Mouse (Mus musculus): ENCODE data around the gene Slc6a16. TPM values are rescaled to one million over a fixed set of nuclear protein-coding genes. Genes with fewer than 3 reads are reported as not detected.
A peak's percentile ranks its signal among the peaks of the same experiment; 100 is the strongest.

Gene Slc6a16
- polyA plus RNA-seq, 1 experiment from 2014 or later = not detected

GRCm38 (mm10) chr7:45296626-45297025 is 55.7 kb downstream of the Slc6a16 start:
- Histone ChIP-seq H3K27me3 (ENCODE audit: control insufficient read depth, insufficient read depth, low read depth, low read length) (no peaks in the 10 kb centered on the region), H3K27ac (ENCODE audit: low read length) (no peak overlapping the region), H3K9ac (ENCODE audit: low read depth, low read length) (no peak overlapping the region), H3K9me3 (replicated peaks; ENCODE audit: control insufficient read depth, low read length) (no peaks in the 10 kb centered on the region), H3K4me2 (ENCODE audit: low read depth, low read length) (no peak overlapping the region), H3K4me3 (ENCODE audit: low read depth, low read length) (no peak overlapping the region), H3K4me1 (ENCODE audit: control insufficient read depth, low read depth, low read length) (no peaks in the 10 kb centered on the region), H3K36me3 (ENCODE audit: control insufficient read depth, insufficient read depth) (no peaks in the 10 kb centered on the region)
- 56% methylated on average over 1 of the region's 1 CpGs for whole genome bisulfite sequencing (ENCODE audit: insufficient replicate concordance)
- ATAC-seq (ENCODE audit: low read depth) = no peak

DNA sequence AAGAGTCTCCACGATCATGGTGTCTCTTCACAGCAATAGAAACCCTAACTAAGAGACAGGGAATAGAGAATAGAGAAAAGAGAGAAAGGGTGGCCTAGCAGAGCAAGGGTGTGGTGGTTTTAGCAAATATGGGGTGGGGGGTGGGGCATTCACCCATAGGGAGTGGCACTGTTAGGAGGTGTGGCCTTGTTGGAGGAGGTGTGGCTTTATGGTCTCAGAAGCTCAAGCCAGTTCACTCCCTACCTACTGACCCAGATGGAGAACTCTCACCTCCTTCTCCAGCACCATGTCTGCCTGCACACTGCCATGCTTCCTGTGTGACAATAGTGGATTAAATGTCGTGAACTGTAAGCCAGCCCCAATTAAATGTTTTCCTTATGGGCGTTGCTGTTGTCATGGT is 56.7 kb downstream of the Slc6a16 start:
- H3K4me1 ChIP-seq (ENCODE audit: control insufficient read depth, low read depth, low read length) = no peaks in the 10 kb centered on the region
- no peak overlapping the region for H3K4me3 ChIP-seq (ENCODE audit: low read depth, low read length)
- no peak overlapping the region for H3K4me2 ChIP-seq (ENCODE audit: low read depth, low read length)
- H3K27me3 ChIP-seq (ENCODE audit: control insufficient read depth, insufficient read depth, low read depth, low read length) = no peaks in the 10 kb centered on the region
- no peaks in the 10 kb centered on the region for H3K36me3 ChIP-seq (ENCODE audit: control insufficient read depth, insufficient read depth)
- no peak overlapping the region for H3K9ac ChIP-seq (ENCODE audit: low read depth, low read length)
- no peak for ATAC-seq (ENCODE audit: low read depth)
- H3K9me3 ChIP-seq (replicated peaks; ENCODE audit: control insufficient read depth, low read length) = no peaks in the 10 kb centered on the region
- no peak overlapping the region for H3K27ac ChIP-seq (ENCODE audit: low read length)
- 53% methylated on average over 3 of the region's 3 CpGs for WGBS (ENCODE audit: insufficient replicate concordance)

DNA sequence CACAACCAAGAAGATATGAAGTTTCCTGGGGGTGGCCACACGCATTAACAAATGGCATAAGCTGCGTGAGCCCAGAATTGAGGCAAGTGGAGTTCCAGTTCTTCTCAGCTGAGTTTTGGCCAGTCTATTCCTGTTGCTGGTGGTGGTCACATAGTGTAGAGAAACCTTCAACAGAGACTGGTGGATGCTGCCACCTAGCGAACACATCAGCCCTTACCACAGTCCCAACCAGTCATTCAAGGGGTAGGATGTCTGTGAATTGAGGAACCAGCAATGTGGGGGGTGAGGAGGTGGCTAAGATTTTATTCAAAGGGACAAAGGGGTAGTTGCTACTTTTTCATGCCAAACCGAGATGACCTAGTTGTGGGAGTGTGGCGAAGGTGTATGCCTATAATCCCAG is 58.9 kb downstream of the Slc6a16 start:
- Histone ChIP-seq H3K9me3 (replicated peaks; ENCODE audit: control insufficient read depth, low read length) (no peaks in the 10 kb centered on the region), H3K27ac (ENCODE audit: low read length) (no peak overlapping the region), H3K4me3 (ENCODE audit: low read depth, low read length) (no peak overlapping the region), H3K27me3 (ENCODE audit: control insufficient read depth, insufficient read depth, low read depth, low read length) (no peaks in the 10 kb centered on the region), H3K4me1 (ENCODE audit: control insufficient read depth, low read depth, low read length) (no peaks in the 10 kb centered on the region), H3K36me3 (ENCODE audit: control insufficient read depth, insufficient read depth) (no peaks in the 10 kb centered on the region), H3K4me2 (ENCODE audit: low read depth, low read length) (no peak overlapping the region), H3K9ac (ENCODE audit: low read depth, low read length) (no peak overlapping the region)
- 6% methylated on average over 5 of the region's 5 CpGs for WGBS (ENCODE audit: insufficient replicate concordance)
- ATAC-seq (ENCODE audit: low read depth) = peak; percentile 53; the same call in 1 of the 2 replicates

DNA sequence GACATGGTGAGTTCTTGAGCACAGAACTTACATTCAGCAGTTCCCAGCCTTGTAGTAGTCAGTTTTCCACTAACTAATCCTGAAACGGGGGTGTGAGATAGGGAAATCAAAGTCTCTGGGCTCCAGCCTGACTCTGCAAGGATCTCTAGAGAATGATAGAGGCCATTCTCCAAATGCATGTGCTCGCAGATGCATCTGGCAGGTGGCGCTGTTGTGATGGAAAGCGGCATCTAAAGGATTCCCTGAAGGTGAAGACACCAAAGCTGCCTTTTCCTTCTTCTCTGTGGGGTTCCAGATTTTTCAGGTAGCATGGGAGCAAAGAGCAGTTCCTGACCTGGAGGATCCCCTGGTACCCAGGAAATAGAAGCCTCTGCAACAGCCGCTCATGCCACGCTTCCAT is 59.4 kb downstream of the Slc6a16 start:
- 13% methylated on average over 6 of the region's 6 CpGs for WGBS (ENCODE audit: insufficient replicate concordance)
- Histone ChIP-seq H3K9me3 (replicated peaks; ENCODE audit: control insufficient read depth, low read length) (no peaks in the 10 kb centered on the region), H3K27ac (ENCODE audit: low read length) (no peak overlapping the region), H3K27me3 (ENCODE audit: control insufficient read depth, insufficient read depth, low read depth, low read length) (no peaks in the 10 kb centered on the region), H3K4me1 (ENCODE audit: control insufficient read depth, low read depth, low read length) (no peaks in the 10 kb centered on the region; the same call in 1 of the 2 replicates), H3K4me2 (ENCODE audit: low read depth, low read length) (no peak overlapping the region), H3K9ac (ENCODE audit: low read depth, low read length) (no peak overlapping the region), H3K36me3 (ENCODE audit: control insufficient read depth, insufficient read depth) (no peaks in the 10 kb centered on the region), H3K4me3 (ENCODE audit: low read depth, low read length) (no peak overlapping the region)
- no peak for ATAC-seq (ENCODE audit: low read depth)

DNA sequence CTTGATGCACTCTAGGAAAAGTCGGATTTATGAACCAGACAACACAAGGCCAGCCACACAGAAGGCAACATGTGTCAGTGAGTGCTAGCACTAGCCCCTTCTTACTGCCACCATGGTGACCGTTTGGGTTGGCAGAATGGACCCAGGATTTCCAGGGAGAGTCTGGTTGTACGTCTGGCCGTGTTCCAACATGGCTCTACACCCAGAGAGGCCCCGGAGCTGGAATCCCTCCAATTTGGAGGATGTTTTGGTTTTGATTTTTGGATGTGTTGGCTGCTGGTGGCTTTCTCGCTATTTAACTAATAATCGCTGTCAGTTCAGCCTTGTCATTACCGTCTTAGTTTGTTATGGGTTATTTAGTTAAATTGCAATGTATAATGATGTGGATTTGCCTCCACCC is 61.7 kb downstream of the Slc6a16 start:
- ATAC-seq (ENCODE audit: low read depth) = no peak
- H3K27ac ChIP-seq (ENCODE audit: low read length) = no peak overlapping the region
- WGBS (ENCODE audit: insufficient replicate concordance) = 65% methylated on average over 8 of the region's 8 CpGs
- no peaks in the 10 kb centered on the region; the same call in 1 of the 2 replicates for H3K4me1 ChIP-seq (ENCODE audit: control insufficient read depth, low read depth, low read length)
- no peak overlapping the region for H3K9ac ChIP-seq (ENCODE audit: low read depth, low read length)
- H3K9me3 ChIP-seq (replicated peaks; ENCODE audit: control insufficient read depth, low read length) = no peaks in the 10 kb centered on the region
- H3K4me3 ChIP-seq (ENCODE audit: low read depth, low read length) = no peak overlapping the region
- no peaks in the 10 kb centered on the region for H3K27me3 ChIP-seq (ENCODE audit: control insufficient read depth, insufficient read depth, low read depth, low read length)
- no peaks in the 10 kb centered on the region for H3K36me3 ChIP-seq (ENCODE audit: control insufficient read depth, insufficient read depth)
- no peak overlapping the region for H3K4me2 ChIP-seq (ENCODE audit: low read depth, low read length)

GRCm38 (mm10) chr7:45304869-45305268 is 64.0 kb downstream of the Slc6a16 start:
- Histone ChIP-seq H3K27me3 (ENCODE audit: control insufficient read depth, insufficient read depth, low read depth, low read length) (no peaks in the 10 kb centered on the region), H3K9ac (ENCODE audit: low read depth, low read length) (no peak overlapping the region), H3K4me2 (ENCODE audit: low read depth, low read length) (no peak overlapping the region), H3K4me1 (ENCODE audit: control insufficient read depth, low read depth, low read length) (no peaks in the 10 kb centered on the region; the same call in 1 of the 2 replicates), H3K27ac (ENCODE audit: low read length) (no peak overlapping the region), H3K9me3 (replicated peaks; ENCODE audit: control insufficient read depth, low read length) (no peaks in the 10 kb centered on the region), H3K4me3 (ENCODE audit: low read depth, low read length) (no peak overlapping the region), H3K36me3 (ENCODE audit: control insufficient read depth, insufficient read depth) (no peaks in the 10 kb centered on the region)
- ATAC-seq (ENCODE audit: low read depth) = no peak
- WGBS (ENCODE audit: insufficient replicate concordance) = 27% methylated on average over 12 of the region's 13 CpGs

DNA sequence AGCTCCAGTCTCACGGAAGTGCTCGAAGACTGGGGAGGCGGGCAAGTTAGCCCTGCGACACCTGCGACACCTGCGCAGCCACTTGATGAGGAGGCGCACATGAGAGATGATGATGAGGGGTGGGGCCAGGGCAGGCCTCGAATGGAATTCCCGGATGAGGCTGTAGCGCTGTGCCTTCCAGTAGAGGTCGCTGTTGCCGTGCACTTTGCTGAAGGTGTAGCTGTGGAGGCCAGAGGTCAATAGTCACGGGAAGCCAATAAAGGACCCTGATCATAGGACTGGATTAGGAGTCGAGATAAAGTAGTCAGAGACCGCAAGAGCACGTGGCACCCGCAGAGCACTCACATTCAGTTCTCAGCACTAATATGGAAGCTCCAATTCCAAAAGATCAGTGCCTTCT is 64.4 kb downstream of the Slc6a16 start:
- no peaks in the 10 kb centered on the region for H3K9me3 ChIP-seq (replicated peaks; ENCODE audit: control insufficient read depth, low read length)
- ATAC-seq (ENCODE audit: low read depth) = peak; percentile 43; the same call in 1 of the 2 replicates
- H3K27me3 ChIP-seq (ENCODE audit: control insufficient read depth, insufficient read depth, low read depth, low read length) = no peaks in the 10 kb centered on the region
- 6% methylated on average over 17 of the region's 17 CpGs for WGBS (ENCODE audit: insufficient replicate concordance)
- H3K4me3 ChIP-seq (ENCODE audit: low read depth, low read length) = no peak overlapping the region
- H3K36me3 ChIP-seq (ENCODE audit: control insufficient read depth, insufficient read depth) = no peaks in the 10 kb centered on the region
- no peak overlapping the region for H3K4me2 ChIP-seq (ENCODE audit: low read depth, low read length)
- H3K27ac ChIP-seq (ENCODE audit: low read length) = no peak overlapping the region
- no peaks in the 10 kb centered on the region; the same call in 1 of the 2 replicates for H3K4me1 ChIP-seq (ENCODE audit: control insufficient read depth, low read depth, low read length)
- no peak overlapping the region for H3K9ac ChIP-seq (ENCODE audit: low read depth, low read length)

DNA sequence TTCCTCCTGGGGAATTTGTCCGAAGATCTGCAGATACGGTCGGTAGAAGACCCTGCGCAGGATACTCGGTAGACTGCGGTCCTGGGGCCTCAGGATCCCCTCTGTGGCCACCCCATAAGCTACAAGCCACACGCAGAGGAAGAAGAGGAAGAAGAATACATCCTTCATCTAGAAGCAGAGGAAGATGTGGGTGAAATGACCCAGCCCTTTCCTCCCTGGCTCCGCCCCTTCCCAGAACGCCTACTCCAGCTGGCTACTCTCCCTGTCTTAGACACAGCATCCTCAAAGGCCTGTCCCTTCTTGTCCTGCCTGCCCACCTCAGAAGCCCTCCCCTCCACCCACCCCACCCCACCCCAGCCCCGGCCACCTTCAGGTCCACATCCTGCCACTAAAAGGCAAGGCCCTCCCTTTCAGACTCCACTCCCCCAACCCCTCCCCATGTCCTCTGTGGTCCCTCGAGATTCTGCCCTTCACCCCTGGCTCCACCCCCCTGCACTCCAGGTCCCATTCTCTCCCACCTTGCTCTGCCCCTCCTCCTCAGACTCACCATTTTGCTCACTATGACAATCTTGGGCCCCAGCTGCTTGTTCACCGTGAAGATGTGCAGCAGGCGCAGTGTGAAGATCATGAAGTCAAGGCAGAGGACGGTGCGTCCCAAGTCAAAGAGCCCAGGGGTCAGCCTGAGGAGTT is 67.8 kb downstream of the Slc6a16 start:
- Histone ChIP-seq H3K4me1 (ENCODE audit: control insufficient read depth, low read depth, low read length) (no peaks in the 10 kb centered on the region; the same call in 1 of the 2 replicates), H3K9me3 (replicated peaks; ENCODE audit: control insufficient read depth, low read length) (no peaks in the 10 kb centered on the region), H3K4me3 (ENCODE audit: low read depth, low read length) (no peak overlapping the region), H3K27ac (ENCODE audit: low read length) (no peak overlapping the region), H3K36me3 (ENCODE audit: control insufficient read depth, insufficient read depth) (no peaks in the 10 kb centered on the region), H3K27me3 (ENCODE audit: control insufficient read depth, insufficient read depth, low read depth, low read length) (no peaks in the 10 kb centered on the region), H3K4me2 (ENCODE audit: low read depth, low read length) (no peak overlapping the region), H3K9ac (ENCODE audit: low read depth, low read length) (no peak overlapping the region)
- no peak for ATAC-seq (ENCODE audit: low read depth)
- WGBS (ENCODE audit: insufficient replicate concordance) = 27% methylated on average over 15 of the region's 15 CpGs

DNA sequence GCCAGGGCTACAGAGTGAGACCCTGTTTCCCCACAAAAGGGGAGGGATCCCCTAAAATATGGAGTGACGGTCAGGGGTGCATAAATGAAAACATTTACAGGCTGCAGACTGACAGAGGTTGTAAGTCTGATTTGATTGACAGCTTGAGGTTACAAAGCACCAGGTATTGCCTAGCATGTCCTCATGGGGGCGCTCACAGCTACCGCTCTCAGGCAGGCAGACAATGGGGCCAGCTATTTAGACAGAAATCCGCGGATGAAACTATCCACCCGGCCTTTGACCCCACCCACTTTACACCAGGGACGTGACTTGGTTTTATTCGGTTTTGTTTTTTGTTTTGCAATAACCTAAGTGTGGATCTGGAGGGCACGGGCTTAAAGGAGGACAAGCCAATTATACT is 68.6 kb downstream of the Slc6a16 start:
- H3K9ac ChIP-seq (ENCODE audit: low read depth, low read length) = no peak overlapping the region
- no peaks in the 10 kb centered on the region for H3K9me3 ChIP-seq (replicated peaks; ENCODE audit: control insufficient read depth, low read length)
- no peak overlapping the region for H3K4me2 ChIP-seq (ENCODE audit: low read depth, low read length)
- no peak overlapping the region for H3K4me3 ChIP-seq (ENCODE audit: low read depth, low read length)
- no peaks in the 10 kb centered on the region; the same call in 1 of the 2 replicates for H3K4me1 ChIP-seq (ENCODE audit: control insufficient read depth, low read depth, low read length)
- H3K27ac ChIP-seq (ENCODE audit: low read length) = no peak overlapping the region
- ATAC-seq (ENCODE audit: low read depth) = no peak
- no peaks in the 10 kb centered on the region for H3K36me3 ChIP-seq (ENCODE audit: control insufficient read depth, insufficient read depth)
- WGBS (ENCODE audit: insufficient replicate concordance) = 9% methylated on average over 9 of the region's 9 CpGs
- H3K27me3 ChIP-seq (ENCODE audit: control insufficient read depth, insufficient read depth, low read depth, low read length) = no peaks in the 10 kb centered on the region

All from liver, embryonic 16.5 days (tissue).